Mouse (Mus musculus): Measurements from ENCODE around the gene Ckap4. TPM values are rescaled to one million over a fixed set of nuclear protein-coding genes. Genes with fewer than 3 reads are reported as not detected.
"Not testable (repeated sequence)": the region's sequence is repeated elsewhere in the genome, so short reads cannot be mapped to it uniquely, and the experiment has no call there.

Gene Ckap4
- polyA plus RNA-seq, 1 experiment from 2014 or later, result 36.0 TPM

GRCm38 (mm10) chr10:84496805-84497204, 37.1 kb downstream of the Ckap4 start:
- Histone ChIP-seq H3K9me3 (replicated peaks; ENCODE audit: control insufficient read depth, low read length) (no peaks in the 10 kb centered on the region), H3K27ac (ENCODE audit: low read length) (no peak overlapping the region)
- no peak for ATAC-seq (ENCODE audit: insufficient read depth, low FRiP score)

GRCm38 (mm10) chr10:84494432-84494831, 39.4 kb downstream of the Ckap4 start:
- Histone ChIP-seq H3K4me3 (replicated peaks; ENCODE audit: low read length) (no peak overlapping the region), H3K9me3 (replicated peaks; ENCODE audit: control insufficient read depth, low read length) (no peaks in the 10 kb centered on the region), H3K27ac (ENCODE audit: low read length) (no peak overlapping the region), H3K36me3 (ENCODE audit: control insufficient read depth, insufficient read depth, low read length) (no peaks in the 10 kb centered on the region), H3K9ac (ENCODE audit: low read length) (no peak overlapping the region), H3K4me2 (ENCODE audit: low read depth, low read length) (no peak overlapping the region), H3K4me1 (ENCODE audit: control insufficient read depth, insufficient read depth, low read length) (no peaks in the 10 kb centered on the region), H3K27me3 (ENCODE audit: control insufficient read depth, insufficient read depth, low read length) (no peaks in the 10 kb centered on the region)
- WGBS, result 71% methylated on average over 7 of the region's 7 CpGs
- no peak for ATAC-seq (ENCODE audit: insufficient read depth, low FRiP score)

More at GRCm38 (mm10) chr10:84496805-84497204, 37.1 kb downstream of the Ckap4 start:
- Histone ChIP-seq H3K4me2 (ENCODE audit: low read depth, low read length) (no peak overlapping the region), H3K4me1 (ENCODE audit: control insufficient read depth, insufficient read depth, low read length) (no peaks in the 10 kb centered on the region), H3K9ac (ENCODE audit: low read length) (no peak overlapping the region), H3K27me3 (ENCODE audit: control insufficient read depth, insufficient read depth, low read length) (no peaks in the 10 kb centered on the region), H3K4me3 (replicated peaks; ENCODE audit: low read length) (no peak overlapping the region), H3K36me3 (ENCODE audit: control insufficient read depth, insufficient read depth, low read length) (no peaks in the 10 kb centered on the region)
- WGBS, result 70% methylated on average over 2 of the region's 2 CpGs

DNA sequence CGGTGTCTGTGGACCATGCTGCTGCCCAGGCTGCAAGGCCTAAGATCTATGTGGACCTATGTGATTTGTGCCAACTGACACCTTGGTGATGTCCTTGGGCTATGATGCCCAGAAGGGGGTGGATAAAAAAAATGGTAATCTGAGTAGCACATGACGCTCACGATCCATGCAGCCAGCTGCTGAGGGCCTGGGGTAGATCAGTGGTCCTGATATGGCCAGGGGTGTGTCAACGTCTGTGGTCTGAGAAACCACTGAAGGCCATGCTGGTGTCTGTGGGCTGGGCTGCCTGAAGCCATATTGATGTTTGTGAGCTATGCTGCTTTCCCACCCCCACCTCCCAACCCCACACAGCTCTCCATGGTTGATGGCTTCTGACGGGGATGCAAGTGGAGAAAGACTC, 43.7 kb downstream of the Ckap4 start:
- H3K4me3 ChIP-seq (replicated peaks; ENCODE audit: low read length), result no peak overlapping the region

GRCm38 (mm10) chr10:84488315-84488714, 45.5 kb downstream of the Ckap4 start:
- H3K9me3 ChIP-seq (replicated peaks; ENCODE audit: control insufficient read depth, low read length), result no peaks in the 10 kb centered on the region
- no peaks in the 10 kb centered on the region for H3K36me3 ChIP-seq (ENCODE audit: control insufficient read depth, insufficient read depth, low read length)
- H3K27ac ChIP-seq (ENCODE audit: low read length), result no peak overlapping the region
- no peaks in the 10 kb centered on the region for H3K27me3 ChIP-seq (ENCODE audit: control insufficient read depth, insufficient read depth, low read length)
- no peak for ATAC-seq (ENCODE audit: insufficient read depth, low FRiP score)
- 0 out of 2 replicates have a peak, but pooled peaks cover 2% of the 10 kb centered on the region for H3K4me1 ChIP-seq (ENCODE audit: control insufficient read depth, insufficient read depth, low read length)
- 47% methylated on average over 6 of the region's 6 CpGs for WGBS
- no peak overlapping the region for H3K4me2 ChIP-seq (ENCODE audit: low read depth, low read length)
- no peak overlapping the region for H3K4me3 ChIP-seq (replicated peaks; ENCODE audit: low read length)
- H3K9ac ChIP-seq (ENCODE audit: low read length), result no peak overlapping the region

More for the DNA sequence above, 43.7 kb downstream of the Ckap4 start:
- H3K27me3 ChIP-seq (ENCODE audit: control insufficient read depth, insufficient read depth, low read length), result no peaks in the 10 kb centered on the region
- no peak overlapping the region for H3K4me2 ChIP-seq (ENCODE audit: low read depth, low read length)
- H3K27ac ChIP-seq (ENCODE audit: low read length), result no peak overlapping the region
- no peak for ATAC-seq (ENCODE audit: insufficient read depth, low FRiP score)
- no peaks in the 10 kb centered on the region for H3K36me3 ChIP-seq (ENCODE audit: control insufficient read depth, insufficient read depth, low read length)
- no peaks in the 10 kb centered on the region for H3K9me3 ChIP-seq (replicated peaks; ENCODE audit: control insufficient read depth, low read length)
- WGBS, result 83% methylated on average over 5 of the region's 5 CpGs
- H3K9ac ChIP-seq (ENCODE audit: low read length), result no peak overlapping the region
- no peaks in the 10 kb centered on the region for H3K4me1 ChIP-seq (ENCODE audit: control insufficient read depth, insufficient read depth, low read length)

- Histone ChIP-seq H3K4me3 (replicated peaks; ENCODE audit: low read length) (no peak overlapping the region), H3K4me2 (ENCODE audit: low read depth, low read length) (no peak overlapping the region), H3K27ac (ENCODE audit: low read length) (no peak overlapping the region; the same call in 1 of the 2 replicates), H3K36me3 (ENCODE audit: control insufficient read depth, insufficient read depth, low read length) (no peaks in the 10 kb centered on the region), H3K9ac (ENCODE audit: low read length) (no peak overlapping the region), H3K9me3 (replicated peaks; ENCODE audit: control insufficient read depth, low read length) (no peaks in the 10 kb centered on the region), H3K27me3 (ENCODE audit: control insufficient read depth, insufficient read depth, low read length) (no peaks in the 10 kb centered on the region), H3K4me1 (ENCODE audit: control insufficient read depth, insufficient read depth, low read length) (peaks cover 9% of the 10 kb centered on the region; the same call in 1 of the 2 replicates)
- WGBS, result 21% methylated on average over 1 of the region's 1 CpGs
- ATAC-seq (ENCODE audit: insufficient read depth, low FRiP score), result no peak
Observed at GRCm38 (mm10) chr10:84484661-84485060, 49.2 kb downstream of the Ckap4 start.

DNA sequence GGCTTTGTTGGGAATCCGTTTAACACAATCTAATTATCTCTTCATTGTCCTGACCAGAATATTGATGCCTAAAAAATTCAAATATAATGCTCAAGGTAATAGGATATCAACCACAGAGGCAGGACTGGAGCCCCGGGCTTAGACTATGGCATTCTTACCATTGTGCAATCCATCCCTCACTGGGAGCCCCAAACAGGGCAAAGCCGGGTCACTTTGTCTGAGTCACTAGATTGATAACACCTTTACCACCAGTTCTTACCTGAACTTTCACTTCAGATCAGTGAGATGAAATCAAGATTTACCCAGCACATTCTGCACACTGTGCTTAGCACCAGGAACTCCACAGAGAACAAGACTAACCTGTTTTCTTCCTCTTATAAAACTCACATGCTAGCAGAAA, 50.3 kb downstream of the Ckap4 start:
- peak; percentile 77 for ATAC-seq (ENCODE audit: insufficient read depth, low FRiP score)
- H3K27ac ChIP-seq (ENCODE audit: low read length), result 0 out of 2 replicates have a peak overlapping the region, but pooled peaks have one; percentile 69
- 52% methylated on average over 3 of the region's 3 CpGs for WGBS

DNA sequence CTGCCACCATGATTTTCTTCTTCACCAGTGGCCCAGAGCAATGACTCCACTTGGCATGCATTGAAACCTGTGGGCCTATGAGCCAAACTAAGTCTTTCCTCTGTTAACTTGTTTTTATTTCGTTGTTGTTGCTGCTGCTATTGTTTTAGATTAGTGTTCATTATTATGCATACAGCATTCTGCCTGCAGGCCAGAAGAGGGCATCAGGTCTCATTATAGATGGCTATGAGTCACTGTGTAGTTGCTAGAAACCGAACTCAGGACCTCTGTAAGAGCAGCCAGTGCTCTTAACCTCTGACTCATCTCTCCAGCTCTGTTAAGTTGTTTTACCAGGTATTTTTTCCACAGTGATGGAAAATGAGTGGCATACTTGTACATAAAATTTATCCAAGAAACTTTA, 50.8 kb downstream of the Ckap4 start:
- no peaks in the 10 kb centered on the region for H3K36me3 ChIP-seq (ENCODE audit: control insufficient read depth, insufficient read depth, low read length)
- H3K9me3 ChIP-seq (replicated peaks; ENCODE audit: control insufficient read depth, low read length), result no peaks in the 10 kb centered on the region
- 0 out of 2 replicates have a peak overlapping the region, but pooled peaks have one; percentile 30 for H3K27ac ChIP-seq (ENCODE audit: low read length)
- ATAC-seq (ENCODE audit: insufficient read depth, low FRiP score), result no peak
- no peaks in the 10 kb centered on the region for H3K27me3 ChIP-seq (ENCODE audit: control insufficient read depth, insufficient read depth, low read length)
- 79% methylated on average over 2 of the region's 2 CpGs for WGBS
- H3K4me2 ChIP-seq (ENCODE audit: low read depth, low read length), result no peak overlapping the region
- H3K9ac ChIP-seq (ENCODE audit: low read length), result no peak overlapping the region
- H3K4me1 ChIP-seq (ENCODE audit: control insufficient read depth, insufficient read depth, low read length), result peaks cover 9% of the 10 kb centered on the region; the same call in 1 of the 2 replicates
- H3K4me3 ChIP-seq (replicated peaks; ENCODE audit: low read length), result no peak overlapping the region

More for the DNA sequence above, 50.3 kb downstream of the Ckap4 start:
- no peaks in the 10 kb centered on the region for H3K27me3 ChIP-seq (ENCODE audit: control insufficient read depth, insufficient read depth, low read length)
- H3K4me2 ChIP-seq (ENCODE audit: low read depth, low read length), result no peak overlapping the region
- H3K4me1 ChIP-seq (ENCODE audit: control insufficient read depth, insufficient read depth, low read length), result peaks cover 9% of the 10 kb centered on the region; the same call in 1 of the 2 replicates
- H3K9ac ChIP-seq (ENCODE audit: low read length), result no peak overlapping the region
- no peak overlapping the region for H3K4me3 ChIP-seq (replicated peaks; ENCODE audit: low read length)
- no peaks in the 10 kb centered on the region for H3K36me3 ChIP-seq (ENCODE audit: control insufficient read depth, insufficient read depth, low read length)
- no peaks in the 10 kb centered on the region for H3K9me3 ChIP-seq (replicated peaks; ENCODE audit: control insufficient read depth, low read length)

DNA sequence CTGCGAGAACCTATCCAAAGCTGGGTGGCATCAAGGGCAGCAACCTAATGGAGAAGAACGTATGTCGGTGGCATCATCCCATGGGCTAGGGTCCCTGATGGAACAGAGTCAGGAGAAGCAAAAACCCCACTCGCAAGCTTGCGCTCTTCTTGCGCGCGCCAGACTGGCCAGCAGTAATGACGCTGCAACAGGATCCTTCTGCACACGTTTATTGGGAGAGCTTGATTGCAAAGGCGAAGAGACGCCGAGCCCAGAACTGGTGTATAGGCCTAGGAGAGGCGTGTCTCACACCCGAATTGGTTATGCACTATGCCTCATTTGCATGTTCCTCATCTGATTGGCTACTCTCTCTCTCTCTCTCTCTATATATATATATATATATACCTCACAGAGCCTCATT, 51.4 kb downstream of the Ckap4 start:
- H3K36me3 ChIP-seq (ENCODE audit: control insufficient read depth, insufficient read depth, low read length); H3K4me3 ChIP-seq (replicated peaks; ENCODE audit: low read length); H3K4me2 ChIP-seq (ENCODE audit: low read depth, low read length); ATAC-seq (ENCODE audit: insufficient read depth, low FRiP score); H3K27ac ChIP-seq (ENCODE audit: low read length); H3K27me3 ChIP-seq (ENCODE audit: control insufficient read depth, insufficient read depth, low read length); H3K9ac ChIP-seq (ENCODE audit: low read length); H3K9me3 ChIP-seq (replicated peaks; ENCODE audit: control insufficient read depth, low read length): not testable (repeated sequence)
- 95% methylated on average over 15 of the region's 15 CpGs for WGBS
- H3K4me1 ChIP-seq (ENCODE audit: control insufficient read depth, insufficient read depth, low read length), result peaks cover 14% of the 10 kb centered on the region; the same call in 1 of the 2 replicates

DNA sequence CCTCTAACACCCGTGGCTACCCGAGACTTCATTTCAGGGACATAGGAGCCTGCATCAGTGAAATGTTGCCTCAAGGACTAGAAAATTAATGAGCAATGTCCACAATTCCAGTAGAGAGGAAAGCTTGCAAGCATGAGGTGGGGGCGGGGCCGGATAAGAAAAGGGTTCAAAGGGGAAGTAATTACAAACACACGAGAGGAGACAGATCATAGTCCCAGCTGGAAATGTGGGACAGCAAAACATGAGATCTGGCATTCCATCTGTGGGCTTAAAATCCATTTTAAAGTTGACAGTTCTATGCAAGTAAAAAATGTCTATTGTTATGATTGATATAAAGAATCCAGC, 52.6 kb downstream of the Ckap4 start:
- ATAC-seq (ENCODE audit: insufficient read depth, low FRiP score), result no peak
- peak overlapping the region; percentile 38; the same call in 1 of the 2 replicates for H3K27ac ChIP-seq (ENCODE audit: low read length)
- H3K27me3 ChIP-seq (ENCODE audit: control insufficient read depth, insufficient read depth, low read length), result no peaks in the 10 kb centered on the region
- no peak overlapping the region for H3K4me2 ChIP-seq (ENCODE audit: low read depth, low read length)
- WGBS, result 53% methylated on average over 5 of the region's 5 CpGs
- H3K9me3 ChIP-seq (replicated peaks; ENCODE audit: control insufficient read depth, low read length), result no peaks in the 10 kb centered on the region
- no peak overlapping the region for H3K4me3 ChIP-seq (replicated peaks; ENCODE audit: low read length)
- no peaks in the 10 kb centered on the region for H3K36me3 ChIP-seq (ENCODE audit: control insufficient read depth, insufficient read depth, low read length)
- no peak overlapping the region for H3K9ac ChIP-seq (ENCODE audit: low read length)
- peaks cover 15% of the 10 kb centered on the region; the same call in 1 of the 2 replicates for H3K4me1 ChIP-seq (ENCODE audit: control insufficient read depth, insufficient read depth, low read length)

All from stomach, embryonic 16.5 days (tissue).